Mouse (Mus musculus): Measurements from ENCODE around the gene Olfr620. TPM values are rescaled to one million over a fixed set of nuclear protein-coding genes. Genes with fewer than 3 reads are reported as not detected.

Gene Olfr620
- polyA plus RNA-seq (2015; fragmentation: Illumina TruSeq; extraction: RNeasy Lipid Tissue Mini Kit (QIAGEN cat#74804); ENCODE audit: insufficient read depth, low read depth, low replicate concordance) = not detected

GRCm38 (mm10) chr7:103612434-103612833 is at the start of gene Olfr620:
TSS of gene Olfr620 (minus strand) at chr7:103612534.

DNA sequence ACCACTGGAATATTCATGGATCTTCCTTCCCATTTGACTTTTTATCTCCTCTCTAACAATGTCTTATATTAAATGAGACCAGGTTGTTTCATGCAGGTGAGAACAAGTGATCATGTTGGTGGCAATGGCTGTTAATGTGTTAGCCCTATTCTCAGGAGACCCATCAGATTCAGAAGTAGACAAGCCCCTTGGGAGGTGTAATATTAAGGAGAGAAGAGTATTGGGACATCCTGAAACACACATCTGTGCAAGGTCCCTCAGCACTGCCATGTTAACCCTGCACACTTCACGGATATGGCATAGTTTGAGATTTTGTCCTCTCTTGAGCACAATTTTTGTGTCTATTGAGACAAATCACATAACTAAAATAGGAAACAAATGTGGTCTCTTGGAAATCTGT is 30.3 kb upstream of the Olfr620 start, which contains the start of gene Olfr622:
Olfr622 (minus strand) TSS at position 101 of the 400 bp plus-strand sequence.

DNA sequence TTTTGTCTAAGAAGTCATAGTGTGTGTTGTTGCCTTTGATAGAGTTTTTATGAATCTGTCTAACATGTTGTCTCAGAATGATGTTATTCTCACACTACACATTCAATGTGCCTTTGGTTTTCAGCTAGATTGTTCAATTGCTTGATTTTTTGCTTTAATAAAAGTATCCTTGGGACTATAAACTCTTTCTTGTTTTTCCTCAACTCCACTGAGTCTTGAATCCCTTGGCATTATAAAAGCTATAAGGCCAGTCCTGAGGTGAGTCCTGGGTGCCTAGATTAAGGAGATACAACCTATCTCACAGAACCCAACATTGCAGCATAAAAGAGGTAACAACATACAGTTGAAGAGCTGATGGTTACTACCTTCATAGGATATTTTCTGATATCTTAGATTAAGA is 12.1 kb downstream of the Olfr620 start, which contains the start of gene Olfr619:
Olfr619 (plus strand) TSS at position 301 of the 400 bp plus-strand sequence.

GRCm38 (mm10) chr7:103589803-103590202 is 22.5 kb downstream of the Olfr620 start, which contains the start of gene Olfr618:
TSS of gene Olfr618 (plus strand) at chr7:103590103.

DNA sequence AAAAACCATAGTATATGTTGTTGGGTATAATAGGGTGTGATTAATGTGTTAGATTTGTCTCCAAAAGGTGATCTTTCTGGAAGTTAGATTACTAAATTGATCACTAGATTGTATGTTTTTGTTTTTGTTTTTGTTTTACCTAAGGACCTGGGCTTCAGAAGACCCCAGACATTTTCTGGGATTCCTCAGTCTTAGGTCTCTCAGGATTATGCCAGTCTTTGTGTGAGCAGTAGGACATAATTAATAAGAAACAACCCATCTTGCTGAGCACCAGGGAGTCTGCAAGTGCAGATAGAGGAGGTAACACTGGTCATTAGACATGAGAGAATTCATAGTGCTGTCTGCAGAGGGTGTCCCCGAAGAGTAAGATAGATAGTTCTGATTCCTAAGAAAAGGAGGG is 39.6 kb downstream of the Olfr620 start, which contains the start of gene Olfr617:
Olfr617 (plus strand) TSS at position 301 of the 400 bp plus-strand sequence.

GRCm38 (mm10) chr7:103569043-103569442 is 43.3 kb downstream of the Olfr620 start, which contains the start of gene Olfr616:
TSS of gene Olfr616 (minus strand) at chr7:103569143.

DNA sequence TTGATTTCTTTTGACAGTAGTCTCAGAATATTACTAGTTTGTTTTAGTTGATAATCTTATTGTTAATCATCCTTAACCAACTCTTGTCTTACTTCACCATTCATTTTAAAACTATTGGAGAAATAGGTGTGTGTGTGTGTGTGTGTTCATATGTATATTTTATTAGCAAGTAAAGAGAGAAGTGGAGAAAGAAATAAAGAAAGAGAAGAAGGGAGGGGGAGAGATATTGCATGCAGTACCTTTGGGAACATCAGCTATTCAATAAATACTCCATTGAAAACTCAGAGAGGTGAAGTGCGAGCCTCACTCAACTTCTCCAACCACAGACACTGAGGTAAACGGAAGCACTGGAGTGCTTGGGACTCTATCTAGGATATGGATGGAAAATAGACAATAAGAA is 56.6 kb downstream of the Olfr620 start, which contains the start of gene Olfr615:
Olfr615 (plus strand) TSS at position 301 of the 400 bp plus-strand sequence.

Other genes with a start within 250 kb of the Olfr620 start
- not detected for gene Olfr601, start 249.9 kb downstream of the Olfr620 start, polyA plus RNA-seq (2015; fragmentation: Illumina TruSeq; extraction: RNeasy Lipid Tissue Mini Kit (QIAGEN cat#74804); ENCODE audit: insufficient read depth, low read depth, low replicate concordance)
- gene Olfr603, start 226.4 kb downstream of the Olfr620 start, polyA plus RNA-seq (2015; fragmentation: Illumina TruSeq; extraction: RNeasy Lipid Tissue Mini Kit (QIAGEN cat#74804); ENCODE audit: insufficient read depth, low read depth, low replicate concordance) = not detected
- gene Usp17lc, start 197.5 kb downstream of the Olfr620 start, polyA plus RNA-seq (2015; fragmentation: Illumina TruSeq; extraction: RNeasy Lipid Tissue Mini Kit (QIAGEN cat#74804); ENCODE audit: insufficient read depth, low read depth, low replicate concordance) = not detected
- not detected for gene Olfr605, start 167.1 kb downstream of the Olfr620 start, polyA plus RNA-seq (2015; fragmentation: Illumina TruSeq; extraction: RNeasy Lipid Tissue Mini Kit (QIAGEN cat#74804); ENCODE audit: insufficient read depth, low read depth, low replicate concordance)
- not detected for gene Olfr606, start 163.5 kb downstream of the Olfr620 start, polyA plus RNA-seq (2015; fragmentation: Illumina TruSeq; extraction: RNeasy Lipid Tissue Mini Kit (QIAGEN cat#74804); ENCODE audit: insufficient read depth, low read depth, low replicate concordance)
- not detected for gene Olfr607, start 148.4 kb downstream of the Olfr620 start, polyA plus RNA-seq (2015; fragmentation: Illumina TruSeq; extraction: RNeasy Lipid Tissue Mini Kit (QIAGEN cat#74804); ENCODE audit: insufficient read depth, low read depth, low replicate concordance)
- not detected for gene Olfr608, start 142.7 kb downstream of the Olfr620 start, polyA plus RNA-seq (2015; fragmentation: Illumina TruSeq; extraction: RNeasy Lipid Tissue Mini Kit (QIAGEN cat#74804); ENCODE audit: insufficient read depth, low read depth, low replicate concordance)
- not detected for gene Olfr609, start 114.5 kb downstream of the Olfr620 start, polyA plus RNA-seq (2015; fragmentation: Illumina TruSeq; extraction: RNeasy Lipid Tissue Mini Kit (QIAGEN cat#74804); ENCODE audit: insufficient read depth, low read depth, low replicate concordance)
- not detected for gene Olfr610, start 100.4 kb downstream of the Olfr620 start, polyA plus RNA-seq (2015; fragmentation: Illumina TruSeq; extraction: RNeasy Lipid Tissue Mini Kit (QIAGEN cat#74804); ENCODE audit: insufficient read depth, low read depth, low replicate concordance)
- not detected for gene Olfr611, start 91.7 kb downstream of the Olfr620 start, polyA plus RNA-seq (2015; fragmentation: Illumina TruSeq; extraction: RNeasy Lipid Tissue Mini Kit (QIAGEN cat#74804); ENCODE audit: insufficient read depth, low read depth, low replicate concordance)
- gene Olfr612, start 69.8 kb downstream of the Olfr620 start, polyA plus RNA-seq (2015; fragmentation: Illumina TruSeq; extraction: RNeasy Lipid Tissue Mini Kit (QIAGEN cat#74804); ENCODE audit: insufficient read depth, low read depth, low replicate concordance) = not detected
- gene Olfr613, start 64.5 kb downstream of the Olfr620 start, polyA plus RNA-seq (2015; fragmentation: Illumina TruSeq; extraction: RNeasy Lipid Tissue Mini Kit (QIAGEN cat#74804); ENCODE audit: insufficient read depth, low read depth, low replicate concordance) = not detected
- gene Olfr615, start 56.5 kb downstream of the Olfr620 start, polyA plus RNA-seq (2015; fragmentation: Illumina TruSeq; extraction: RNeasy Lipid Tissue Mini Kit (QIAGEN cat#74804); ENCODE audit: insufficient read depth, low read depth, low replicate concordance) = not detected
- gene Olfr616, start 43.4 kb downstream of the Olfr620 start, polyA plus RNA-seq (2015; fragmentation: Illumina TruSeq; extraction: RNeasy Lipid Tissue Mini Kit (QIAGEN cat#74804); ENCODE audit: insufficient read depth, low read depth, low replicate concordance) = not detected
- not detected for gene Olfr617, start 39.5 kb downstream of the Olfr620 start, polyA plus RNA-seq (2015; fragmentation: Illumina TruSeq; extraction: RNeasy Lipid Tissue Mini Kit (QIAGEN cat#74804); ENCODE audit: insufficient read depth, low read depth, low replicate concordance)
- not detected for gene Olfr618, start 22.4 kb downstream of the Olfr620 start, polyA plus RNA-seq (2015; fragmentation: Illumina TruSeq; extraction: RNeasy Lipid Tissue Mini Kit (QIAGEN cat#74804); ENCODE audit: insufficient read depth, low read depth, low replicate concordance)
- not detected for gene Olfr619, start 12.0 kb downstream of the Olfr620 start, polyA plus RNA-seq (2015; fragmentation: Illumina TruSeq; extraction: RNeasy Lipid Tissue Mini Kit (QIAGEN cat#74804); ENCODE audit: insufficient read depth, low read depth, low replicate concordance)
- gene Olfr622, start 30.2 kb upstream of the Olfr620 start, polyA plus RNA-seq (2015; fragmentation: Illumina TruSeq; extraction: RNeasy Lipid Tissue Mini Kit (QIAGEN cat#74804); ENCODE audit: insufficient read depth, low read depth, low replicate concordance) = not detected
- not detected for gene Olfr623, start 51.2 kb upstream of the Olfr620 start, polyA plus RNA-seq (2015; fragmentation: Illumina TruSeq; extraction: RNeasy Lipid Tissue Mini Kit (QIAGEN cat#74804); ENCODE audit: insufficient read depth, low read depth, low replicate concordance)
- not detected for gene Olfr624, start 58.7 kb upstream of the Olfr620 start, polyA plus RNA-seq (2015; fragmentation: Illumina TruSeq; extraction: RNeasy Lipid Tissue Mini Kit (QIAGEN cat#74804); ENCODE audit: insufficient read depth, low read depth, low replicate concordance)
- gene Olfr625-ps1, start 70.2 kb upstream of the Olfr620 start, polyA plus RNA-seq (2015; fragmentation: Illumina TruSeq; extraction: RNeasy Lipid Tissue Mini Kit (QIAGEN cat#74804); ENCODE audit: insufficient read depth, low read depth, low replicate concordance) = not detected
- not detected for gene Olfr243, start 102.1 kb upstream of the Olfr620 start, polyA plus RNA-seq (2015; fragmentation: Illumina TruSeq; extraction: RNeasy Lipid Tissue Mini Kit (QIAGEN cat#74804); ENCODE audit: insufficient read depth, low read depth, low replicate concordance)
- not detected for gene Olfr628, start 117.8 kb upstream of the Olfr620 start, polyA plus RNA-seq (2015; fragmentation: Illumina TruSeq; extraction: RNeasy Lipid Tissue Mini Kit (QIAGEN cat#74804); ENCODE audit: insufficient read depth, low read depth, low replicate concordance)
- not detected for gene Olfr629, start 132.4 kb upstream of the Olfr620 start, polyA plus RNA-seq (2015; fragmentation: Illumina TruSeq; extraction: RNeasy Lipid Tissue Mini Kit (QIAGEN cat#74804); ENCODE audit: insufficient read depth, low read depth, low replicate concordance)
- gene Olfr630, start 144.8 kb upstream of the Olfr620 start, polyA plus RNA-seq (2015; fragmentation: Illumina TruSeq; extraction: RNeasy Lipid Tissue Mini Kit (QIAGEN cat#74804); ENCODE audit: insufficient read depth, low read depth, low replicate concordance) = not detected
- not detected for gene Olfr69, start 159.1 kb upstream of the Olfr620 start, polyA plus RNA-seq (2015; fragmentation: Illumina TruSeq; extraction: RNeasy Lipid Tissue Mini Kit (QIAGEN cat#74804); ENCODE audit: insufficient read depth, low read depth, low replicate concordance)
- not detected for gene Olfr68, start 167.2 kb upstream of the Olfr620 start, polyA plus RNA-seq (2015; fragmentation: Illumina TruSeq; extraction: RNeasy Lipid Tissue Mini Kit (QIAGEN cat#74804); ENCODE audit: insufficient read depth, low read depth, low replicate concordance)
- gene Olfr67, start 179.3 kb upstream of the Olfr620 start, polyA plus RNA-seq (2015; fragmentation: Illumina TruSeq; extraction: RNeasy Lipid Tissue Mini Kit (QIAGEN cat#74804); ENCODE audit: insufficient read depth, low read depth, low replicate concordance) = not detected
- 331 TPM for gene Hbb-bt, start 201.5 kb upstream of the Olfr620 start, polyA plus RNA-seq (2015; fragmentation: Illumina TruSeq; extraction: RNeasy Lipid Tissue Mini Kit (QIAGEN cat#74804); ENCODE audit: insufficient read depth, low read depth, low replicate concordance)
- gene Hbb-bs, start 215.6 kb upstream of the Olfr620 start, polyA plus RNA-seq (2015; fragmentation: Illumina TruSeq; extraction: RNeasy Lipid Tissue Mini Kit (QIAGEN cat#74804); ENCODE audit: insufficient read depth, low read depth, low replicate concordance) = 2,689 TPM
- gene Hbb-bh2, start 228.0 kb upstream of the Olfr620 start, polyA plus RNA-seq (2015; fragmentation: Illumina TruSeq; extraction: RNeasy Lipid Tissue Mini Kit (QIAGEN cat#74804); ENCODE audit: insufficient read depth, low read depth, low replicate concordance) = not detected
- gene Hbb-bh1, start 230.6 kb upstream of the Olfr620 start, polyA plus RNA-seq (2015; fragmentation: Illumina TruSeq; extraction: RNeasy Lipid Tissue Mini Kit (QIAGEN cat#74804); ENCODE audit: insufficient read depth, low read depth, low replicate concordance) = not detected
- gene Hbb-y, start 240.7 kb upstream of the Olfr620 start, polyA plus RNA-seq (2015; fragmentation: Illumina TruSeq; extraction: RNeasy Lipid Tissue Mini Kit (QIAGEN cat#74804); ENCODE audit: insufficient read depth, low read depth, low replicate concordance) = not detected